Mouse (Mus musculus) G1E (cell line): ENCODE data around the gene Ncor2. TPM values are rescaled to one million over a fixed set of nuclear protein-coding genes. Genes with fewer than 3 reads are reported as not detected.

Source experiments
- ATAC-seq: 2 replicates; pipeline ENCODE4 v1.8.0; 2016; ENCODE audit warnings: mild to moderate bottlenecking; ENCODE audit not compliant: insufficient number of reproducible peaks, poor library complexity, low FRiP score, severe bottlenecking; ENCODE audit errors: extremely low read depth
- DNase-seq: peaks from one replicate; pipeline ENCODE4 v3.0.0; 2012; ENCODE audit warnings: low spot score
- H3K27me3 ChIP-seq: 2 replicates; pipeline ENCODE4 v1.6.1; 2012; ENCODE audit warnings: mild to moderate bottlenecking, low read length, inconsistent platforms; ENCODE audit not compliant: insufficient read depth
- H3K36me3 ChIP-seq: replicated peaks from 2 replicates; pipeline ENCODE3; 2012; ENCODE audit warnings: mild to moderate bottlenecking, inconsistent platforms
- H3K4me1 ChIP-seq: 2 replicates; pipeline ENCODE4 v1.6.1; 2012; ENCODE audit warnings: low read depth, low read length, inconsistent platforms, mixed read lengths; ENCODE audit not compliant: insufficient read depth
- H3K4me3 ChIP-seq: 2 replicates; pipeline ENCODE4 v1.5.1; 2012; ENCODE audit warnings: low read depth, mild to moderate bottlenecking, inconsistent platforms, low read length, moderate library complexity, mixed read lengths
- H3K9me3 ChIP-seq: replicated peaks from 2 replicates; pipeline ENCODE4 v1.6.1; 2012; ENCODE audit warnings: inconsistent platforms
- CTCF ChIP-seq: IDR thresholded peaks from 2 replicates; pipeline ENCODE4 v1.5.1; 2012; ENCODE audit warnings: low read depth, low read length, inconsistent platforms, mixed read lengths
- GATA1 ChIP-seq: IDR thresholded peaks from 2 replicates; pipeline ENCODE4 v1.6.1; 2012; ENCODE audit warnings: borderline replicate concordance, low read length, inconsistent platforms, mixed read lengths
- GATA2 ChIP-seq: IDR thresholded peaks from 2 replicates; pipeline ENCODE4 v1.6.1; 2012; ENCODE audit warnings: low read depth, low read length, inconsistent platforms, borderline replicate concordance
- POLR2AphosphoS5 ChIP-seq: IDR thresholded peaks from 2 replicates; pipeline ENCODE4 v1.6.1; 2012; ENCODE audit warnings: low read depth, low read length, inconsistent platforms; ENCODE audit not compliant: insufficient replicate concordance
- TAL1 ChIP-seq: conservative IDR thresholded peaks from 2 replicates; pipeline ENCODE4 v1.6.1; 2012; ENCODE audit warnings: low read depth, low read length, inconsistent platforms, mixed read lengths
- polyA plus RNA-seq: library from polyadenylated mRNA; stranded (reverse); fragments of >175 nt; gene quantifications from 2 replicates; pipeline ENCODE4 v1.2.3, GENCODE M21; 2012
- total RNA-seq, 2 experiments: library from RNA; stranded (forward) in 1 of 2; stranded (reverse) in 1 of 2; fragments of 200-1000 nt in 1 of 2; fragments of >200 nt in 1 of 2; fragmentation: Nextera tagmentation in 1 of 2; gene quantifications; 2 replicates each; pipeline ENCODE4 v1.2.3; 2014 to 2017

The Ncor2 gene
- total and polyA plus RNA-seq, 3 experiments: 0.09 TPM; not detected in 2

DNA sequence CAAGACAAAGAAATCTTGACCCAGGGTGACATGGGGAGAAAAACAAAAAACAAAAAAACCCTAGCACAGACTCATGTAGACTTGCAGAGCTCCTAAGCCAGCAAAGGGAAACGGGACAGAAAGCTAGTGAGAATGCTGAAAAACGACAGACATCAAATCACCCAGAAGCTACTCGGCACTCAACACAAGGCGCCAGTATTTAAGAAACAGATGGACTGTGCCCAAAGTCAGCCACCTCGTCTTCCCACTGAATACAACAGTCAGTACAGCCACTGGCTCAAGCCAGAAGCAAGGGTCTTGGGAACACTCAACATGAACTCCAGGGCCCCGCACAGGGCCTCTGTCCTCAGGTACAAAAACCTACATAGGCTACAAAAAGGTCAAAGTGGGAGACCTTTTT, 7.8 kb downstream of the Ncor2 start:
- Histone ChIP-seq H3K27me3 (no peaks in the 10 kb centered on the region), H3K4me3 (no peak overlapping the region), H3K4me1 (no peaks in the 10 kb centered on the region), H3K9me3 (peaks cover 91% of the 10 kb centered on the region), H3K36me3 (no peaks in the 10 kb centered on the region)
- ATAC-seq (no peak), DNase-seq (no peak)
- no peak for TF ChIP-seq CTCF
- TF ChIP-seq TAL1: no peak
- no peak for TF ChIP-seq GATA2
- TF ChIP-seq GATA1: no peak
- TF ChIP-seq POLR2AphosphoS5: no peak

GRCm38 (mm10) chr5:125170107-125170842, 8.7 kb downstream of the Ncor2 start:
- H3K36me3 ChIP-seq: no peaks in the 10 kb centered on the region
- peaks cover 91% of the 10 kb centered on the region for H3K9me3 ChIP-seq
- H3K27me3 ChIP-seq: no peaks in the 10 kb centered on the region
- H3K4me1 ChIP-seq: no peaks in the 10 kb centered on the region
- DNase-seq (no peak), ATAC-seq (no peak)
- no peak overlapping the region for H3K4me3 ChIP-seq
- TF ChIP-seq TAL1 (no peak), CTCF (no peak), POLR2AphosphoS5 (no peak), GATA1 (no peak), GATA2 (no peak)

DNA sequence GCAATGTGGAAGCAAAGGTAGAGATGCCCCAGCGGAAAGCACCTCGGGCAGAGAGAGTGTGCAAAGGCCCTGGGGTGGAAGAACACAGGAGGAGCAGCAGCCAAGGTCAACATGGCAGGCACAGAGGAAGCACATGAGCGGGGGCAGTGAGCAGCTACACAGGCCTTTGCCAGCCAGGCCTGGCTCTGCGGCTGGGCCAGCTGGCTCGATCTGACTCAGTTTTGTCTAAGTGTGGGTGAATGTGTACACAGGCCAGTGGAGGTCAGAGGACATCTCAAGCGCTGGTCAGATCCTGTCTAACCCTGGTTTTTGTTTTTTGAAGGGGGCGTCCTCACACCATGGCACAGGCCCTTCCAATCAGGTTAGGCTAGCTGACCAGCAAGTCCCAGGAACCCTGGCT, 10.9 kb downstream of the Ncor2 start:
- Histone ChIP-seq H3K4me1 (no peaks in the 10 kb centered on the region), H3K4me3 (no peak overlapping the region; the same call in 1 of the 2 replicates), H3K27me3 (no peaks in the 10 kb centered on the region), H3K36me3 (no peaks in the 10 kb centered on the region), H3K9me3 (peaks cover 94% of the 10 kb centered on the region)
- no peak for ATAC-seq
- TF ChIP-seq POLR2AphosphoS5 (no peak), GATA2 (no peak), TAL1 (no peak), GATA1 (no peak), CTCF (no peak)
- no peak for DNase-seq

DNA sequence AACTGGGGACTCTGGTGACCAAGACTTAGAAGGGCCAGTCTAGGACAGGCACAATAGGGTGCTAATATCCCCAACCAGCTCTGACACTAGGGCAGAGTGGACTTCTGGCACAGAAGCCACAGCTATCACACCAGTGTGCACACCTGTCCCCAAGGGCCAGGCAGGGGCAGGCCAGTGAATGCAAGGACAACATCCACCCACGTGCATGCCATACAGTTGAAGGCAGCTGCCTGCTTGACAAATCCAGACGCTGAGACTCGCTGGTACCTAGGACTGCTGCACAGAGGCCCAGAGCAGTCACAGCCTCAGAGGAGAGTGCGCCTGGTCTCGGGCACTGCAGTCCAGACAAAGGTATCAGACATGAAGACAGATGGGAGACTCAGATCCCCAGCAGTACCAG, 11.5 kb downstream of the Ncor2 start:
- DNase-seq (no peak), ATAC-seq (no peak)
- Histone ChIP-seq H3K27me3 (no peaks in the 10 kb centered on the region), H3K36me3 (no peaks in the 10 kb centered on the region), H3K4me1 (no peaks in the 10 kb centered on the region), H3K9me3 (peaks cover 90% of the 10 kb centered on the region), H3K4me3 (no peak overlapping the region; the same call in 1 of the 2 replicates)
- TF ChIP-seq TAL1 (no peak), POLR2AphosphoS5 (no peak), GATA1 (no peak), CTCF (no peak), GATA2 (no peak)

- TF ChIP-seq CTCF (no peak), GATA2 (no peak), TAL1 (no peak), GATA1 (no peak), POLR2AphosphoS5 (no peak)
- DNase-seq (no peak), ATAC-seq (no peak)
- peaks cover 87% of the 10 kb centered on the region for H3K9me3 ChIP-seq
- H3K4me1 ChIP-seq: no peaks in the 10 kb centered on the region
- H3K4me3 ChIP-seq: no peak overlapping the region
- no peaks in the 10 kb centered on the region for H3K27me3 ChIP-seq
- no peaks in the 10 kb centered on the region for H3K36me3 ChIP-seq
These were observed 13.0 kb downstream of the Ncor2 start for GRCm38 (mm10) chr5:125165993-125166392.

- TF ChIP-seq GATA2 (no peak), POLR2AphosphoS5 (no peak), TAL1 (no peak), CTCF (no peak), GATA1 (no peak)
- ATAC-seq (no peak), DNase-seq (no peak)
- H3K27me3 ChIP-seq: no peaks in the 10 kb centered on the region
- peaks cover 86% of the 10 kb centered on the region for H3K9me3 ChIP-seq
- no peak overlapping the region for H3K4me3 ChIP-seq
- no peaks in the 10 kb centered on the region for H3K36me3 ChIP-seq
- no peaks in the 10 kb centered on the region for H3K4me1 ChIP-seq
These were observed 14.4 kb downstream of the Ncor2 start for GRCm38 (mm10) chr5:125164465-125165167.
